Mouse (Mus musculus): Measurements from ENCODE around the gene 1700109H08Rik. TPM values are rescaled to one million over a fixed set of nuclear protein-coding genes. Genes with fewer than 3 reads are reported as not detected.

The 1700109H08Rik gene
- total and polyA plus RNA-seq, 3 experiments = 1.1 to 5.9 (median 1.4) TPM

- no peaks in the 10 kb centered on the region for H3K9me3 ChIP-seq (replicated peaks; ENCODE audit: low read length)
- peaks cover 23 to 50% of the 10 kb centered on the region in 2 experiments for H3K36me3 ChIP-seq (replicated peaks in 1 of 2; ENCODE audit: control insufficient read depth in 1 of 2, insufficient read depth in 1 of 2, low read length in 1 of 2)
- no peak for TF ChIP-seq CTCF (conservative IDR thresholded peaks at IDR 0.05 in 1 of 2, IDR thresholded peaks at IDR 0.05 in 1 of 2; ENCODE audit: low read depth in 2 of 2, low read length in 2 of 2)
- no peak for TF ChIP-seq UBTF (IDR thresholded peaks at IDR 0.05; ENCODE audit: low read depth, low read length)
- TF ChIP-seq CHD1 (IDR thresholded peaks at IDR 0.05; ENCODE audit: low read depth, low read length) = no peak
- no peak for TF ChIP-seq NRF1 (IDR thresholded peaks at IDR 0.05; ENCODE audit: low read depth, low read length)
- no peak for TF ChIP-seq KAT2A (IDR thresholded peaks at IDR 0.05; ENCODE audit: insufficient replicate concordance, low read length)
- TF ChIP-seq MAZ (IDR thresholded peaks at IDR 0.05; ENCODE audit: low read depth, low read length) = no peak
- TF ChIP-seq SMC3 (IDR thresholded peaks at IDR 0.05; ENCODE audit: low read depth, low read length) = no peak
- no peak for TF ChIP-seq HCFC1 (IDR thresholded peaks at IDR 0.05; ENCODE audit: low read depth, low read length)
- no peak for TF ChIP-seq MXI1 (IDR thresholded peaks at IDR 0.05; ENCODE audit: low read depth, low read length)
- TF ChIP-seq PAX5 (IDR thresholded peaks at IDR 0.05; ENCODE audit: low read length) = no peak
- TF ChIP-seq ZC3H11A (IDR thresholded peaks at IDR 0.05; ENCODE audit: low read depth, low read length) = no peak
- TF ChIP-seq MAX (IDR thresholded peaks at IDR 0.05; ENCODE audit: low read length) = no peak
- TF ChIP-seq SIN3A (IDR thresholded peaks at IDR 0.05; ENCODE audit: low read length) = no peak
- no peak for TF ChIP-seq ELF1 (IDR thresholded peaks at IDR 0.05; ENCODE audit: low read depth, low read length)
- TF ChIP-seq TCF12 (IDR thresholded peaks at IDR 0.05; ENCODE audit: low read depth, low read length) = no peak
- TF ChIP-seq JUN (IDR thresholded peaks at IDR 0.05; ENCODE audit: insufficient read depth, low read depth, low read length) = no peak
- no peak for TF ChIP-seq CHD2 (IDR thresholded peaks at IDR 0.05; ENCODE audit: low read length)
- no peak for TF ChIP-seq RAD21 (IDR thresholded peaks at IDR 0.05; ENCODE audit: low read depth, low read length)
- no peak for TF ChIP-seq BHLHE40 (IDR thresholded peaks at IDR 0.05; ENCODE audit: low read depth, low read length)
- TF ChIP-seq ETS1 (conservative IDR thresholded peaks at IDR 0.05; ENCODE audit: low read depth, low read length) = no peak
- in situ Hi-C loops (cut with MboI; ENCODE audit: low pct_ligation_motif_present, low pct_unique_long_range_greater_than_20kb, low sequenced_read_pairs) (no loop called here), dilution Hi-C loops (cut with MboI; ENCODE audit: extremely low pct_ligation_motif_present, extremely low pct_unique_long_range_greater_than_20kb, low sequenced_read_pairs) (no loop called here)
- no peak overlapping the region for H3K9ac ChIP-seq (ENCODE audit: insufficient read depth, low read depth)
- H3K4me2 ChIP-seq (ENCODE audit: insufficient read depth, low read depth, poor library complexity, severe bottlenecking) = no peak overlapping the region
- no peak overlapping the region for H3K27ac ChIP-seq (ENCODE audit: insufficient read depth, low read depth)
- no peak for DNase-seq (ENCODE audit: extremely low read depth)
- H3K4me1 ChIP-seq (ENCODE audit: control insufficient read depth in 1 of 2, insufficient read depth in 2 of 2) = peaks cover 3 to 37% of the 10 kb centered on the region in 2 experiments; a peak in 3 of 4 replicates
- H3K27me3 ChIP-seq (replicated peaks) = no peaks in the 10 kb centered on the region
- H3K79me2 ChIP-seq (replicated peaks; ENCODE audit: control insufficient read depth, extremely low read depth, insufficient read depth, poor library complexity, severe bottlenecking) = peaks cover 69% of the 10 kb centered on the region
- H3K4me3 ChIP-seq (replicated peaks in 1 of 3; ENCODE audit: low read depth in 2 of 3, low read length in 2 of 3, poor library complexity in 1 of 3) = no peak overlapping the region
Measured at GRCm38 (mm10) chr5:3551481-3551880, 19.9 kb upstream of the 1700109H08Rik start.

DNA sequence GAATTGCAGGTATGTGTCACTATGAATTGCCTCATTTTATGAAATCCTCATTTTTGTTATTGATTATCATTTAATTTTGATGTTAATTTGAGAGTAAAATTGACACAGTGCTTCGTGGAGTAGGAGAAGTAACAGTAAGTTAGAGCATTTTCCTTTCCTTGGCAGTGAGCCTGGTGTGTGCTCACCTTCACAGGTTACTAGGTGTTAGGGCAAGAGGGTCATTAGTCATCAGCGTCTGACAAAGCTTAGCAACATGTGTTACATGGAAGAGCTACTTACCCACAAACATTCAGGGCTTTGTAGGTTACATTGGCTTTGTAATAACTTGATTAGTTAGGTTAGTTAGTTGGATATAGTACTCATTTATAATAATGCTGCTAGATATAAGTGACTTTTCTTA lies 17.2 kb upstream of the 1700109H08Rik start:
- TF ChIP-seq IRF4 (IDR thresholded peaks at IDR 0.05; ENCODE audit: low read depth, low read length) = no peak
- TF ChIP-seq RCOR1 (conservative IDR thresholded peaks at IDR 0.05; ENCODE audit: low read depth, low read length) = no peak
- no peak for TF ChIP-seq ZKSCAN1 (IDR thresholded peaks at IDR 0.05; ENCODE audit: borderline replicate concordance, low read depth, low read length)
- no peak for TF ChIP-seq POLR2AphosphoS2 (IDR thresholded peaks at IDR 0.05; ENCODE audit: low read depth, low read length)
- TF ChIP-seq NRF1 (IDR thresholded peaks at IDR 0.05; ENCODE audit: low read depth, low read length) = no peak
- no peak for TF ChIP-seq JUN (IDR thresholded peaks at IDR 0.05; ENCODE audit: insufficient read depth, low read depth, low read length)
- TF ChIP-seq ELF1 (IDR thresholded peaks at IDR 0.05; ENCODE audit: low read depth, low read length) = no peak
- no peak for TF ChIP-seq CHD2 (IDR thresholded peaks at IDR 0.05; ENCODE audit: low read length)
- TF ChIP-seq ZC3H11A (IDR thresholded peaks at IDR 0.05; ENCODE audit: low read depth, low read length) = no peak
- no peak for TF ChIP-seq SMC3 (IDR thresholded peaks at IDR 0.05; ENCODE audit: low read depth, low read length)
- TF ChIP-seq EP300 (IDR thresholded peaks at IDR 0.05; ENCODE audit: low read length) = no peak
- TF ChIP-seq ZNF384 (IDR thresholded peaks at IDR 0.05; ENCODE audit: low read depth, low read length) = no peak
- TF ChIP-seq ZMIZ1 (IDR thresholded peaks at IDR 0.05; ENCODE audit: low read depth, low read length) = no peak
- no peak for TF ChIP-seq GABPA (IDR thresholded peaks at IDR 0.05; ENCODE audit: insufficient replicate concordance, low read depth, low read length)
- no peak for TF ChIP-seq RAD21 (IDR thresholded peaks at IDR 0.05; ENCODE audit: low read depth, low read length)
- no peak for TF ChIP-seq TCF12 (IDR thresholded peaks at IDR 0.05; ENCODE audit: low read depth, low read length)
- TF ChIP-seq MYC (IDR thresholded peaks at IDR 0.05; ENCODE audit: low read depth, low read length) = no peak
- no peak for TF ChIP-seq PAX5 (IDR thresholded peaks at IDR 0.05; ENCODE audit: low read length)
- no peak for TF ChIP-seq POLR2A (IDR thresholded peaks at IDR 0.05; ENCODE audit: low read depth, low read length)
- TF ChIP-seq JUND (conservative IDR thresholded peaks at IDR 0.05; ENCODE audit: low read depth, low read length) = no peak
- Histone ChIP-seq H3K9ac (ENCODE audit: insufficient read depth, low read depth) (no peak overlapping the region), H3K9me3 (replicated peaks; ENCODE audit: low read length) (no peaks in the 10 kb centered on the region), H3K27me3 (replicated peaks) (no peaks in the 10 kb centered on the region), H3K4me3 (replicated peaks in 1 of 3; ENCODE audit: low read depth in 2 of 3, low read length in 2 of 3, poor library complexity in 1 of 3) (no peak overlapping the region), H3K27ac (ENCODE audit: insufficient read depth, low read depth) (no peak overlapping the region), H3K4me2 (ENCODE audit: insufficient read depth, low read depth, poor library complexity, severe bottlenecking) (no peak overlapping the region), H3K4me1 (ENCODE audit: control insufficient read depth in 1 of 2, insufficient read depth in 2 of 2) (peaks cover 0 to 15% of the 10 kb centered on the region in 2 experiments; a peak in 3 of 4 replicates), H3K79me2 (replicated peaks; ENCODE audit: control insufficient read depth, extremely low read depth, insufficient read depth, poor library complexity, severe bottlenecking) (peaks cover 47% of the 10 kb centered on the region), H3K36me3 (replicated peaks in 1 of 2; ENCODE audit: control insufficient read depth in 1 of 2, insufficient read depth in 1 of 2, low read length in 1 of 2) (peaks cover 32 to 55% of the 10 kb centered on the region in 2 experiments)
- no peak for DNase-seq (ENCODE audit: extremely low read depth)
- dilution Hi-C loops (cut with MboI; ENCODE audit: extremely low pct_ligation_motif_present, extremely low pct_unique_long_range_greater_than_20kb, low sequenced_read_pairs) = no loop called here
- in situ Hi-C loops (cut with MboI; ENCODE audit: low pct_ligation_motif_present, low pct_unique_long_range_greater_than_20kb, low sequenced_read_pairs) = no loop called here
